Mouse (Mus musculus): ENCODE measurements around the gene Cpped1.

DNA sequence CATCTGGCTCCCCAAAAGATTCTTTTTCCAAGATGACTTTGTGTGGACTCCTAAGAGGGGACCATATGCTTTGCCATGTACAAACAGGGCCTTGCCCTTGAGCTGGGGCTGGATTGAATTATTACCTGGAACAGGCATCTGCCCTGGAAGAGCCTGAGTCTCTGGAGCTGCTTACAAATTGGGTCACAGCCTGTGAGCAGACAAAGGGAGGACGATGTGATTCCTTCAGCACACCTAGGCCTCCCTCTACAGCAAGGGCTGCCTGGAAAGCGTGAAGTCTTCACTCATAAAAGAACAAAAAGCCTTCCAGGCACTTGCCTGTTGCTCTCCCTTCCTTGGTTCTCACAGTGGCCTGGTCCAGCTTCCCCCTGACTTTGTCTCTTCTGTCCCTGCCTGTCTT lies 136.9 kb downstream of the Cpped1 start:
- TF ChIP-seq EP300 (IDR thresholded peaks at IDR 0.05; ENCODE audit: low read depth) (no peak), CTCF (IDR thresholded peaks at IDR 0.05; ENCODE audit: low read depth) (no peak)

All from heart, postnatal 0 days (tissue).